Mouse (Mus musculus): ENCODE measurements around the gene Usf1.

Usf1 gene

DNA sequence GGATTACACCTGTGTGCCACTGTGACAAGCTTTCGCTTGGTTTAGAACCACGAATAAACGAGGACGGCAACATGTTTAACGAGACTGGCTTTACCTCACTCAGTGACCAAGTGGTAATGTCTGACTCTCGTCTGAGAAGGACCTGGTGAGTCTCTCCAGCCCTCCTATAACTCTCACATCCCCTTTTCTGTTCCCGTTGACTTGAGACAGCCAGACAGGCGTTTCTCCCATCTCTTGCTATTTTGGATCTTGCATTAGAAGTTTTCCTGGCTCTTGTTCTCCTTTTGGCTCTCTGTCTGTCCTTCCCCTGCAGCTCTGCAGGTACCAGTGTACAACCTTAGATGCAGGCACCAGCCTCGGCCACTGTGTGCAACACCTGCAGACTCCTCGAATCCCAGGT lies 39.9 kb downstream of the Usf1 start:
- DNase-seq (ENCODE audit: low read depth, low spot score), result no peak

DNA sequence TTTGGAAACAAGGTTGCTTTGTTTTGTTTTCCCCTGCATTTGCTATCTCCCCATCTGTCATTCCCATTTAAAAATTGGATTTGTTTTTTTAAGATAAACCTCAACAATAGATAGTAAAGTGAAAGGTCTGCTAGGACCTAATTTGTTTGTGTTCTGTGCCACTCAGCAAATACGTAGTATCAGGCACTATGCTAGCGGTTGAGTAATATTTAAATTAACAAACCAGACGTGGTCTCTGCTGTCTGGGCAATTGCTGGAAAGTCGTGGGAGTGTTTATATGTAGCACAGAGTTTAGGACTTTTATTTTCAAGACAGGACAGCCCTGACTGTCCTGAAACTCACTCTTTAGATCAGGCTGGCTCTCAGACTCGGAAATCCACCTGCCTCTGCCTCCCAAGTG lies 41.4 kb downstream of the Usf1 start:
- no peak for DNase-seq (ENCODE audit: low read depth, low spot score)

DNA sequence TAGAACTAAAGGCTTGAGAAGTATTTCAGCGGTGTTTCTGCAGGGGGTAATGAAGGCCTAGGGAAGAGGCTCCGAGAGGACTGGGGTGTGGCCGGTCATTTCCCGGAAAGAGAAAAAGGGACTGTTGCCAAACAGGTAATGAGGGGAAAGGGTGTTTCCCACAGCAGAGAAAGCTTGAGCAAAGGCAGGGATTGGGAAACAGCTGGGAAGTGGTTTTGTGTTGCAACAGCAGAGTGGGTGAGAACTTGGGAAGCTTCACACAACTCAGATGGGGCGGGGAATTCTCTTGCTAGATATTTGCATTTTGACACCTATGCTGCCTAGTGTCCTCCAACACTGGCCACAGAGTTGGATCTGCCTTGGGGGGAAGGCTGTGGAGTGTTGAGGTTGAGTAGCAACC lies 41.8 kb downstream of the Usf1 start:
- DNase-seq (ENCODE audit: low read depth, low spot score), result peak; percentile 50

DNA sequence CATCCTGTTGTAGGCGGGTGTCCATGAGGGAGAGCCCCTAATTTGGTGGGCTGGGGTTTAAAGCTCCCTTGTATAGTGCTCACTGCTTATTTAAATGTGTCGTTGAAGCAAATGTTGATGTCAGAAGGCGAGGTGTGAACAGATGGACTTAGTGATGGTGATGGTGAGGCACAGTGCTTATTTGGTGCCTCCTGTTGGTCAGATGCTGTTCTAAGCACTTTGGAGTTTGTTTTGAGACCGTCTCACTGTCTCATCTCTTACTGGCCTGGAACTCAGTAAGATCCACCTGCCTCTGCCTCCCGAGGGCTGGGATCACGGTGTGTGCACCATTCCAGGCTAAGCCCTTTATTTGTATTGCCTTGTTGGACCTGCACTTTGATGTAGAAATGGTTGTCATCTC lies 43.8 kb downstream of the Usf1 start:
- DNase-seq (ENCODE audit: low read depth, low spot score), result no peak

DNA sequence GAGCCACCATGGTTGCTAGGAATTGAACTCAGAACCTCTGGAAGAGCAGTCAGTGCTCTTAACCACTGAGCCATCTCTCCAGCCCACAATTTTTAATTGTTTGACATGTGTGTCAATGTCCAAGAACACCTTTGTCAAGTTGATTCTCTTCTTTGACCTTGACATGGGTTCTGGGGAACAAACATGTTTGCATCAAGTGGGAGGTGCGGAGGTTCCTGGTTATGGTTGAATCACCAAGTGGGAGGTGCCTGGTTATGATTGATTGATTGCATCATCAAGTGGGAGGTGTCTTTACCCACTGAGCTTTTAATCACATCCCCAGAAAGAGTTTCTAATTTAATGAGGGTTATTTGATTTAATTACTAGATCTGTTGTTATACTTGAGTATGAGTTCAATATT lies 46.5 kb downstream of the Usf1 start:
- DNase-seq (ENCODE audit: low read depth, low spot score), result no peak

DNA sequence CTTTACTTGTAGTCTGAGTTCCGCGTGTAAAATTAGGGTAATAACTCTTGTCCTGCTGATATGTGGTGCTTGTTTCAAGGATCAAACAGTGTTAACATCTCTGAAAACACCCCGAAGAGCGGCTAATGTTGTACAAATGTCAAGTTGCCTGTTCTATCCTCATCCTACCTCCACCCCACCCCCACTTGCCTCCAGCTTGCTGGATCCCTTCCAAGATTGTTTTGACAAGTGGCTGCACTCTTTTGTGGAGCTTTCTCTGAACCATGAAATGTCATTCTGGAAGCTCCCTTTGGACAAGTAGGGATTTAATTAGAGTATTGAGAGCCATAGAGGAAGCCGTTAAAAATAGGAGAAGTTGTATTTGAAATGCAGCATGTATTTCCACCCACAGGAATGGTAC lies 48.7 kb downstream of the Usf1 start:
- DNase-seq (ENCODE audit: low read depth, low spot score), result no peak

DNA sequence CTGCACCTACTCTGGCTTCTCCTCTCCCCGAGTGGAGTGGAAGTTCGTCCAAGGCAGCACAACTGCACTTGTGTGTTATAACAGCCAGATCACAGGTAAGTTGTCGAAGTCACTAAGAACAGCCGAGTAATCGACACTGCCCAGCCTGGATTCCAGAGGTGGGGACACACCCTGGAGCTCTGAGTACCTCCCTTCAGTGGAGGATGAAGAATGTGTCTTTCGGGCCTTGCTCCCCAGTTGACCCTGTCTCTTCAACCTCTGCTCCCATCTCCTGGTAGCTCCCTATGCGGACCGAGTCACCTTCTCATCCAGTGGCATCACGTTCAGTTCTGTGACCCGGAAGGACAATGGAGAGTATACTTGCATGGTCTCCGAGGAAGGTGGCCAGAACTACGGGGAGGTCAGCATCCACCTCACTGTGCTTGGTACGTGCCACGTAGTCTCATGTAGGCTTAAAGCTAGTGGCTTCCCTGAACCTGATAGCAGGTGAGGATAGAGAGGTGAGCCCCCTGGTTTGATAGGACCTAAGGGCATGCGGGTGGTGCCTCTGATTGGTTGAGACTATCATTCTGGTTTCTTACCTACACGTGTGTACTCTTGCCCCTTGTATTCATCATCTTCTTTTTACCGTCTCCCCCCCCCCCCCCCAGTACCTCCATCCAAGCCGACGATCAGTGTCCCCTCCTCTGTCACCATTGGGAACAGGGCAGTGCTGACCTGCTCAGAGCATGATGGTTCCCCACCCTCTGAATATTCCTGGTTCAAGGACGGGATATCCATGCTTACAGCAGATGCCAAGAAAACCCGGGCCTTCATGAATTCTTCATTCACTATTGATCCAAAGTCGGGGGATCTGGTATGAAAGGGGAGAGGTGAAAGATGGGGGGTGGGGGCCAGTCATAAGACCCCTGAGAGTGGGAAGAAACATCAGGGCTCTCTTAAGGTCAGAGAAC lies 49.7 kb downstream of the Usf1 start:
- DNase-seq (ENCODE audit: low read depth, low spot score), result peak; percentile 75

DNA sequence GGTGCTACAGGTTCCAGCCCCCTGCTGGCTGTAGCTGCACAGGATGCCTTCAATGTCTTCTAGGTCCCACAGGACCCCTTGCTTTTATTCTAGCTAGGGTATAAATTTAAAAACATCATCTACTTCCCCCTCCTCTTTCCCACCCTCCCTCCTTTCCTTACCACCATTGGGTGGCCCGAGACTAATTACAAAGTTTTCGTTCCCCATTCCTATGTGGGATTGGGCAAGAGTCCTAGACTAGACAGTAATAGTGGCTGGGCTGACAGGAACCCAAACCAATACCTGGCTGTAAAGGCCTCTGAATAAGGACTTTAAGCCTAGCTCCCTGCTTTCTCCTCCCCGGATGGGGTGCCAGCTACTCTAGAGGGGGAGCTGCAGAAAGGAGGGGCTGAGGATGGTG lies 52.0 kb downstream of the Usf1 start:
- no peak for DNase-seq (ENCODE audit: low read depth, low spot score)

DNA sequence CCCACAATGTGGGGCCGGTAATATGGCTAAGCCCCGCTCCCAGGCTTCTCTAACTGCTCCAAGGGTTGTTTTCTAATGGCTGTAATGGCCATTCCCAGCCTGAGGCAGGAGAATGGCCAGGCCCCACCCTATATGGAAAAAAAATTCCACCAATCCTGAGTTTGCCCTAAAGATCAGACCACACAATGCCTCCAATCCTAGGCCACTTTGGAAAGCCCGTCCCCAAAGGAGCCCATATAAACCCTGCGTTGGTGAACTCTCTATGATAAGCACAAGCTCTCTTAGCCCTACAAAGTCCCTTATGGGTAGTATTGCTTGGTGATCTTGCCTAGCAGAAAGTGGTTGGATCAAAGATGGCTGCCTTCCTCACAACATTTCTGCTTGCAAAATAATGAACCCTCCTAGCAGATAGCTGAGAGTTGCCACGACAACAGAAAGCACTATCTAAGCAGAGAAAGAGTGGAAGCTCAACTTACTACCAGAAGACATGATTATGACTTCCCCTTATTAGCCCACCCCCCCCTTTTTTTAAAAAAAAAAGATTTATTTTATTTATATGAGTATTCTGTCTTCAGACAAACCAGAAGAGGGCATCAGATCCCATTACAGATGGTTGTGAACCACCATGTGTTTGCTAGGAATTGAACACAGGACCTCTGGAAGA lies 54.8 kb downstream of the Usf1 start:
- DNase-seq (ENCODE audit: low read depth, low spot score), result peak; percentile 87

DNA sequence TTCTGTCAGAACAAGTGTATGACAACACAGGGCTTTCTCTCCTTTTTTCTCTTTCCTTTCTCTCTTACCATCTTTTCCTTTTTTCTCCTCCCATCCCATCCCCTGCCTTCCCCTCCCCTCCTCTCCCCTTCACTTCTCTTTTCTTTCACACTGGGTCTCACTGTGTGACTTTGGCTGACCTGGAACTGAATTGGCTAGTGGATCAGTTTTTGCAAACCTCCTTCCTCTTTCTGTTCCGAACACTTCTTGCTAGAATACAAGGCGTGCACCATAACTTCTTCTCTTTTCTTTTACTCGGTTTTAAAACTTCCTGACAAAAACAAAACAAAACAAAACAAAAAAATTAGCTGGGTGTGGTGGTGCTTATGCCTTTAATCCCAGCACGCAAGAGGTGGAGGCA lies 55.5 kb downstream of the Usf1 start:
- DNase-seq (ENCODE audit: low read depth, low spot score), result no peak
